Mouse (Mus musculus) stomach, embryonic 14.5 days (tissue): ENCODE data around the gene Dgkg. TPM values are rescaled to one million over a fixed set of nuclear protein-coding genes. Genes with fewer than 3 reads are reported as not detected.

ENCODE experiments used
- ATAC-seq: fragments of 200-750 bp; cut with Nextera tagmentation; 2 replicates; pipeline ENCODE4 v1.8.0; 2017; ENCODE audit warnings: low read depth, moderate TSS enrichment; ENCODE audit not compliant: insufficient number of reproducible peaks, insufficient read depth, low FRiP score
- H3K27ac ChIP-seq: fragments of 300-500 bp; sonication (generic); 2 replicates; pipeline ENCODE4 v1.5.1; 2014; ENCODE audit warnings: mild to moderate bottlenecking, low read length, moderate library complexity, mixed read lengths
- H3K27me3 ChIP-seq: fragments of 300-500 bp; sonication (generic); 2 replicates; pipeline ENCODE4 v1.6.1; 2014; ENCODE audit warnings: low read length, control low read depth, mixed read lengths; ENCODE audit not compliant: control insufficient read depth, insufficient read depth
- H3K36me3 ChIP-seq: fragments of 300-500 bp; sonication (generic); 2 replicates; pipeline ENCODE4 v1.6.1; 2014; ENCODE audit warnings: mild to moderate bottlenecking, control low read depth, low read length, moderate library complexity, mixed read lengths; ENCODE audit not compliant: control insufficient read depth, insufficient read depth
- H3K4me1 ChIP-seq: fragments of 300-500 bp; sonication (generic); 2 replicates; pipeline ENCODE4 v1.6.1; 2014; ENCODE audit warnings: low read length, control low read depth, mixed read lengths; ENCODE audit not compliant: control insufficient read depth, insufficient read depth
- H3K4me2 ChIP-seq: fragments of 300-500 bp; sonication (generic); replicated peaks from 2 replicates; pipeline ENCODE4 v1.6.1; 2014; ENCODE audit warnings: low read depth, low read length, control low read depth
- H3K4me3 ChIP-seq: fragments of 300-500 bp; sonication (generic); 2 replicates; pipeline ENCODE4 v1.5.1; 2014; ENCODE audit warnings: low read depth, low read length, control low read depth
- H3K9ac ChIP-seq: fragments of 300-500 bp; sonication (generic); replicated peaks from 2 replicates; pipeline ENCODE4 v1.6.1; 2014; ENCODE audit warnings: low read depth, mild to moderate bottlenecking, control low read depth, low read length, moderate library complexity, mixed read lengths
- H3K9me3 ChIP-seq: fragments of 300-500 bp; sonication (generic); 2 replicates; pipeline ENCODE4 v1.6.1; 2016; ENCODE audit warnings: low read depth, low read length, control low read depth; ENCODE audit not compliant: control insufficient read depth
- WGBS: fragments of 180-500 bp; shearing (Covaris S2); extraction: QIAGEN DNeasy Blood & Tissue Kit; methylation state at CpG from one replicate; pipeline ENCODE4 v1.1.7; 2014; 5-methylcytosine and 5-hydroxymethylcytosine counted together
- microRNA-seq: library from miRNA; unstranded; fragments of <30 nt; microRNA quantifications from one replicate; pipeline ENCODE4, GENCODE M21; 2016
- polyA plus RNA-seq: library from polyadenylated mRNA; unstranded; fragments of >200 nt; fragmentation: Nextera tagmentation; extraction: Ambion mirVana; gene quantifications from 2 replicates; pipeline ENCODE4 v1.2.1, GENCODE M21; 2014

The Dgkg gene
- polyA plus RNA-seq, 1 experiment from 2014 or later: 1.8 TPM

DNA sequence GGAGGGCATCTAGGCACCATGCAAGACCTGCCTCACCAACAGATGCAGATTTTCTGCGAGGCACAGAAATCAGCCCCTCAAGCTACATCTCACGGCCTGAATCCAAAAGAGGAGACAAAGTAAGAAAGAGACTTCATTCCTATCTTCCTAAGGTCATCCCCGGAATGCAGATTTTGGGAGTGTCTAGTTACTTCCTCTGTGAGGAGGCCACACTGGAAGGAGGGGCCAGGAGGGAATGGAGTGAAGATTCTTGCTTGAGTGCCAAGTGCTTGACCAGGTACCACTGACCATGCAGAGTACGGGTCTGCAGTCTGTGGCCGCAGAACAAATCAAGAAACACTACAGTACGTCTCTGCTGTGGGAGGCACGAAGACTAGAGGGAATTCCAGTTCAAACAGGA is 230.2 kb downstream of the Dgkg start:
- no peak overlapping the region for H3K27ac ChIP-seq
- WGBS: 78% methylated on average over 7 of the region's 7 CpGs
- H3K4me3 ChIP-seq: no peak overlapping the region
- no peak for ATAC-seq
- peaks cover 17% of the 10 kb centered on the region; the same call in 1 of the 2 replicates for H3K4me1 ChIP-seq
- H3K27me3 ChIP-seq: no peaks in the 10 kb centered on the region
- no peaks in the 10 kb centered on the region for H3K9me3 ChIP-seq
- no peak overlapping the region for H3K4me2 ChIP-seq
- no peak overlapping the region for H3K9ac ChIP-seq
- no peaks in the 10 kb centered on the region for H3K36me3 ChIP-seq

- H3K36me3 ChIP-seq: no peaks in the 10 kb centered on the region
- 83% methylated on average over 5 of the region's 5 CpGs for WGBS
- no peak overlapping the region for H3K27ac ChIP-seq
- H3K9me3 ChIP-seq: no peaks in the 10 kb centered on the region
- no peak overlapping the region for H3K9ac ChIP-seq
- no peak overlapping the region for H3K4me2 ChIP-seq
- no peaks in the 10 kb centered on the region for H3K4me1 ChIP-seq
- ATAC-seq: no peak
- H3K4me3 ChIP-seq: no peak overlapping the region
- H3K27me3 ChIP-seq: no peaks in the 10 kb centered on the region
Observed at GRCm38 (mm10) chr16:22422256-22422655, 234.8 kb downstream of the Dgkg start.

Small RNA genes lying within 50 kb of the gene (microRNA-seq; reads per million reads assigned to microRNA genes)
- gene Mir6362 (not detected), gene Mir8095 (not detected)

Other genes with a start within 250 kb of the Dgkg start
- 17.6 and 19.4 TPM in 2 replicates for gene Etv5, start 217.5 kb downstream of the Dgkg start, polyA plus RNA-seq
- not detected in 2 replicates for gene Crygs, start 154.4 kb upstream of the Dgkg start, polyA plus RNA-seq
- gene Tbccd1, start 200.4 kb upstream of the Dgkg start, polyA plus RNA-seq: 32.2 and 34.4 TPM in 2 replicates
- gene Dnajb11, start 200.6 kb upstream of the Dgkg start, polyA plus RNA-seq: 75.1 and 87.3 TPM in 2 replicates
- gene Ahsg, start 234.1 kb upstream of the Dgkg start, polyA plus RNA-seq: 0.21 and 1.3 TPM in 2 replicates